Mouse (Mus musculus) hindbrain, embryonic 15.5 days (tissue): ENCODE data around the gene Micu1. TPM values are rescaled to one million over a fixed set of nuclear protein-coding genes. Genes with fewer than 3 reads are reported as not detected.
"Not testable (repeated sequence)": the region's sequence is repeated elsewhere in the genome, so short reads cannot be mapped to it uniquely, and the experiment has no call there.

ENCODE experiments used
- ATAC-seq: fragments of 200-750 bp; cut with Nextera tagmentation; 2 replicates; pipeline ENCODE4 v1.8.0; 2017; ENCODE audit warnings: low read depth, moderate number of reproducible peaks, moderate TSS enrichment; ENCODE audit not compliant: low FRiP score
- H3K27ac ChIP-seq: fragments of 300-500 bp; sonication (generic); replicated peaks from 2 replicates; pipeline ENCODE4 v1.5.1; 2015; ENCODE audit warnings: mild to moderate bottlenecking, inconsistent platforms
- H3K27me3 ChIP-seq: fragments of 300-500 bp; sonication (generic); 2 replicates; pipeline ENCODE4 v1.6.1; 2015; ENCODE audit warnings: control low read depth, inconsistent platforms
- H3K36me3 ChIP-seq: fragments of 300-500 bp; sonication (generic); 2 replicates; pipeline ENCODE4 v1.6.1; 2015; ENCODE audit warnings: control low read depth, inconsistent platforms
- H3K4me1 ChIP-seq: fragments of 300-500 bp; sonication (generic); replicated peaks from 2 replicates; pipeline ENCODE4 v1.6.1; 2015; ENCODE audit warnings: control low read depth, inconsistent platforms
- H3K4me2 ChIP-seq: fragments of 300-500 bp; sonication (generic); 2 replicates; pipeline ENCODE4 v1.6.1; 2015; ENCODE audit warnings: moderate library complexity, mild to moderate bottlenecking, inconsistent platforms
- H3K4me3 ChIP-seq: fragments of 300-500 bp; sonication (generic); 2 replicates; pipeline ENCODE4 v1.5.1; 2015; ENCODE audit warnings: mild to moderate bottlenecking, inconsistent platforms
- H3K9ac ChIP-seq: fragments of 300-500 bp; sonication (generic); 2 replicates; pipeline ENCODE4 v1.6.1; 2015; ENCODE audit warnings: inconsistent platforms
- H3K9me3 ChIP-seq: fragments of 300-500 bp; sonication (generic); 2 replicates; pipeline ENCODE4 v1.6.1; 2016; ENCODE audit warnings: control low read depth, inconsistent platforms
- WGBS: fragments of 180-500 bp; shearing (Covaris S2); methylation state at CpG from one replicate; pipeline ENCODE4 v1.1.7; 2015; 5-methylcytosine and 5-hydroxymethylcytosine counted together
- polyA plus RNA-seq: library from polyadenylated mRNA; unstranded; fragments of >200 nt; fragmentation: Nextera tagmentation; extraction: Ambion mirVana; gene quantifications from 2 replicates; pipeline ENCODE4 v1.2.1, GENCODE M21; 2015

Micu1 gene
- polyA plus RNA-seq, 1 experiment from 2014 or later: 79.7 TPM

DNA sequence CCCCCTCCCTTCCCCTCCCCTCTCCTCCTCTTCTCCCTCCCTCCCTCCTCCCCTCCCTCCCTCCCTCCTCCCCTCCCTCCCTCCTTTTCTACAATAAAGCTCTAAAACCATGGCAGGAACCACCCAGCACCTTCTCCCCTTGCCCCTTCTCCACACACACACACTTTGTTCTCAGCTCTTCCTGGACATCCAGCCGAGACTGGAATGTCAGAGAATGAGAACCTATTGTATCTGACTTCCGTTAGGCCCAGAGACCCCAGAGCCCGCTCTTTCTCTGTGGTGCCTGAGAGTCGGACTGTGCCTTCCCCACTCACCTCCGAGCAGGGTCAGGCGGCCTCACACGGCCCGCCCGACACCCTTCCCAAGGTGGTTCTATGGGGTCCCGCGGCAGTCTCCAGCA is 166.0 kb downstream of the Micu1 start:
- WGBS: 52% methylated on average over 11 of the region's 11 CpGs
- H3K4me3 ChIP-seq: no peak overlapping the region
- H3K4me1 ChIP-seq: peaks cover 17% of the 10 kb centered on the region
- no peaks in the 10 kb centered on the region for H3K27me3 ChIP-seq
- no peak overlapping the region for H3K27ac ChIP-seq
- no peaks in the 10 kb centered on the region for H3K36me3 ChIP-seq
- H3K9me3 ChIP-seq: no peaks in the 10 kb centered on the region
- no peak for ATAC-seq
- no peak overlapping the region for H3K9ac ChIP-seq
- no peak overlapping the region for H3K4me2 ChIP-seq

DNA sequence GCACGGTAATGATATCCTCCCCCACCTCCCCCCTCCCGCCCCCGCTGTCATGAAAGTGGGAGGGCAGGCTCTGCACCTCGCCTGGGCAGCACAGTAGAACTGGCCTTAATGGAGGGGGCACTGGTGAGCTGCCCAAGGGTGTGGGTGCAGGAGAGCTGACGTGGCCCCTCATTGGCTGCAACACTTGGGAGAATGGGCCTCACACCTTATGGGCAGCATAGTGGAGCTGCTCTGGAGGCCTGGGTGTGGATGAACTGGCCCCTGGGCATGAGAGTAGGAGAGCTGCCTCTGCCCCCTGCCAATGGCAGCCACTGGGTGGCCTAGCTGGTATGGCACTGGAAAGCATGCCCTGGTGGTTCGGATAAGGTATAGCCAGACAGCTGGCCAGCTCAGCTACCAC is 167.8 kb downstream of the Micu1 start:
- Histone ChIP-seq H3K4me2 (no peak overlapping the region), H3K27me3 (no peaks in the 10 kb centered on the region), H3K36me3 (no peaks in the 10 kb centered on the region), H3K9me3 (no peaks in the 10 kb centered on the region), H3K4me3 (no peak overlapping the region), H3K4me1 (peaks cover under 1% of the 10 kb centered on the region; the same call in 1 of the 2 replicates), H3K27ac (no peak overlapping the region), H3K9ac (no peak overlapping the region)
- 95% methylated on average over 6 of the region's 6 CpGs for WGBS
- ATAC-seq: peak; percentile 10; the same call in 1 of the 2 replicates

DNA sequence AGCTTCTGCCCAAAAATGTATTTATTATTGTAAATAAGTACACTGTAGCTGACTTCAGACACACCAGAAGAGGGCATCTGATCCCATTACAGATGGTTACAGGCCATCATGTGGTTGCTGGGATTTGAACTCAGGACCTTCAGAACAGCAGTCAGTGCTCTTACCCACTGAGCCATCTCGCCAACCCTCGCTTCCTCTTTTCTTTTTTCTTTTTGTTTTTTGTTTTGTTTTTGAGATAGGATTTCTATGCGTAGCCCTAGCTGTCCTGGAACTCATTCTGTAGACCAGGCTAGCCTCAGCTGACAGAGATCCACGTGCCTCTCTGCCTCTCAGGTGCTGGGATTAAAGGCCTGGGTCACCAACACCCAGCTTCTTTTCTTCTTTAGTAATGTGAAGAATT is 170.4 kb downstream of the Micu1 start:
- H3K27ac ChIP-seq, H3K36me3 ChIP-seq, H3K4me2 ChIP-seq, H3K27me3 ChIP-seq, H3K4me3 ChIP-seq, H3K9ac ChIP-seq, H3K9me3 ChIP-seq, H3K4me1 ChIP-seq, ATAC-seq: not testable (repeated sequence)
- WGBS: 91% methylated on average over 4 of the region's 4 CpGs

DNA sequence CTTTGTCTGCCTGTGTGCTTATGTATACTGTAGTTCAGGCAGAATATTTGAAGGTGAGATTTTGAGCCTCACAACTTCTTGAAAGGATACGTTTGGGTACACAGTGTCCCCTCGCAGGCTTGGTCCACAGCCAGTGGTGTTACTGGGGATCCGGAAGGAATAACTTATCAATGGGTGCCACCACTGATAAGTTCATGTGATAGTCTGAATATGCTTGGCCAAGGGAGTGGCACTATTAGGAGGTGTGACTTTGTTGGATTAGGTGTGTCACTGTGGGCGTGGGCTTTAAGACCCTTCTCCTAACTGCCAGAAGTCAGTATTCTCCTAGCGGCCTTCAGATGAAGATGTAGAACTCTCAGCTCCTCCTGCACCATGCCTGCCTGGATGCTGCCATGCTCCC is 170.9 kb downstream of the Micu1 start:
- 96% methylated on average over 5 of the region's 5 CpGs for WGBS
- Histone ChIP-seq H3K4me3 (no peak overlapping the region), H3K4me1 (0 out of 2 replicates have a peak, but pooled peaks cover 3% of the 10 kb centered on the region)

DNA sequence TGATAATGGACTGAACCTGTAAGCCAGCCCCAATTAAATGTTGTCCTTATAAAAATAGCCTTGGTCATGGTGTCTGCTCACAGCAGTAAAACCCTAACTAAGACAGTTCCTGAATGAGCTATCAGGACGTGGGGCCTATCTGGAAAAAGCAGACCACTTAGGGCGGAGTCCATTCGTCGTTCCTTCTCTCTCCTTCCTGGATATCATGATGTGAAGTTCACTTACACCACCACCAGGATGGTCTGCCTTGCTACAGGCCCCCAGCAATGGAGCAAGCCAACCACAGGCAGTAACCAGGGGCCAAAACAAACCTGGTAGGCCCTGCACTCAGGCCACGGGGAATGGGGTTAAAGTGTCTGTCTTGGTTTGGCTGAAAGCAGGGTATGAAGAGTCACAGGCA is 171.3 kb downstream of the Micu1 start:
- no peak for ATAC-seq
- H3K27ac ChIP-seq: no peak overlapping the region
- H3K9me3 ChIP-seq: no peaks in the 10 kb centered on the region
- H3K36me3 ChIP-seq: no peaks in the 10 kb centered on the region
- WGBS: 76% methylated on average over 5 of the region's 5 CpGs
- H3K27me3 ChIP-seq: no peaks in the 10 kb centered on the region
- H3K4me1 ChIP-seq: peaks cover 5% of the 10 kb centered on the region; the same call in 1 of the 2 replicates
- no peak overlapping the region for H3K9ac ChIP-seq
- no peak overlapping the region for H3K4me2 ChIP-seq
- no peak overlapping the region for H3K4me3 ChIP-seq

More for the DNA sequence above, 170.9 kb downstream of the Micu1 start:
- no peaks in the 10 kb centered on the region for H3K9me3 ChIP-seq
- H3K9ac ChIP-seq: no peak overlapping the region
- H3K36me3 ChIP-seq: no peaks in the 10 kb centered on the region
- H3K4me2 ChIP-seq: no peak overlapping the region
- no peak overlapping the region for H3K27ac ChIP-seq
- no peaks in the 10 kb centered on the region for H3K27me3 ChIP-seq
- no peak for ATAC-seq

DNA sequence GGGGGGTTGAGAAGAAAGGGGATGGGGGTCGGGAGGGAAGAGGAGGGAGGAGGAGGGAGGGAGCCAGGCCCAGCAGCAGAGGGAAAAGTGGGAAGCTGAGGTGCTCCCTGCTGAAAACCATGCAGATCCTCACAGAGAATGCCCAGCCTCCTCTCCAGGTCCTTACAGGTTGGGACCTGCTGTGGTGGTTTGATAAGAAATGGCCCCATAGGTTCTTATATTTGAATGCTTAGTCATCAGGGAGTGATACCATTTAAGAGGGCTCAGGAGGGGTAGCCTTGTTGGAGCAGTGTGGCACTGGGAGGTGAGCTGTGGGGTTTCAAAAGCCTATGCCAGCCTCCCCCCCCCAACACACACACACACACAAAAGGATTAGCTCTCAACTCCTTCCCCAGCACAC is 173.1 kb downstream of the Micu1 start:
- Histone ChIP-seq H3K4me3 (no peak overlapping the region), H3K4me1 (peaks cover 11% of the 10 kb centered on the region), H3K36me3 (no peaks in the 10 kb centered on the region), H3K9ac (no peak overlapping the region), H3K27ac (no peak overlapping the region), H3K4me2 (no peak overlapping the region), H3K9me3 (no peaks in the 10 kb centered on the region), H3K27me3 (no peaks in the 10 kb centered on the region)
- 33% methylated on average over 1 of the region's 1 CpGs for WGBS
- no peak for ATAC-seq

DNA sequence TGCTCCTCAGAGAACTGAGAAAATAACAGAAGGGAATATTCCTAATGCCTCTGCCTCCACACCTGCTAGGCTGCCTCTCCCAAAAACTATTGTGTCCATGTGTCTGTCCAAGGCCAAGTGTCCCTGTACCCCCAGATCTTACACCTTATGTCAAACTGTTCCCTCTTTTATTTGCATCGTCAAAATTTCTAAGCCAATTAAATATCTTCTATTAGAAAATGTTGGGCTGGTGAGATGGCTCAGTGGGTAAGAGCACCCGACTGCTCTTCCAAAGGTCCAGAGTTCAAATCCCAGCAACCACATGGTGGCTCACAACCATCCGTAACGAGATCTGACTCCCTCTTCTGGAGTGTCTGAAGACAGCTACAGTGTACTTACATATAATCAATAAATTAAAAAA is 174.4 kb downstream of the Micu1 start:
- H3K36me3 ChIP-seq, H3K9ac ChIP-seq, ATAC-seq, H3K4me2 ChIP-seq, H3K9me3 ChIP-seq, H3K27ac ChIP-seq, H3K4me3 ChIP-seq, H3K27me3 ChIP-seq: not testable (repeated sequence)
- H3K4me1 ChIP-seq: peaks cover 20% of the 10 kb centered on the region
- 86% methylated on average over 4 of the region's 4 CpGs for WGBS

DNA sequence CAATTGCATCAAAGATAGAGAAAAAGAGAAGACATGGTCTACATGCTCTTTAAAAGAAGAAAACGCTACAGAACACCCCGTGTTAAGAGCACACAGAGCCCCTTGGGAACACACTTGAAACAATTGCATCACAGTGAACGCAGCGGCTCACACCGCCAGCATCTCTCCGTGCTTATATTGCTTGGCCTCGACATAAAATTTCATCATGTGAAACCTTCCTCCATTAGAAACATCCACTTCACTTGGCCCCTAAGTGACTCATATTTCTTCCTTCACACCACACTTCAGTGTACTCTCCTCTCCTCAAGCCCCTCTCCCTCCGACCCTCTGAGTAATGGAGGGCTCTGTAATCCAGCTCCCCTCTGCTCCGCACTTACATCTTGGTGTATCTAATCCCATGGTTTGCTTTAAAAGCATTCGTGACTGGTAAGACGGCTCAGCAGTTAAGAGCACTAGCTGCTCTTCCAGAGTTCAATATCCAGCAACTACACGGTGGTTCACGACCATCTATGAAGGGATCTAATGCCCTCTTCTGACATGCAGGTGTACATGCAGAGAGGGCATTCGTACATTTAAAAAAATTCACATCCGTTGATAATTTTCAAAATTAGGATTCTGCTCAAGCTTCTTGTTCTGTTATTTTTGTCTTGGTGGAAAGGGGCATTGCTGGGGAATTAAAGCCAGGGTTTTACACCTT is 175.3 kb downstream of the Micu1 start:
- 79% methylated on average over 15 of the region's 15 CpGs for WGBS
- no peak for ATAC-seq
- H3K27ac ChIP-seq: no peak overlapping the region
- H3K9ac ChIP-seq: no peak overlapping the region
- no peak overlapping the region for H3K4me2 ChIP-seq
- no peak overlapping the region for H3K4me3 ChIP-seq
- H3K9me3 ChIP-seq: no peaks in the 10 kb centered on the region
- H3K27me3 ChIP-seq: no peaks in the 10 kb centered on the region
- H3K36me3 ChIP-seq: no peaks in the 10 kb centered on the region
- H3K4me1 ChIP-seq: peaks cover 20% of the 10 kb centered on the region

DNA sequence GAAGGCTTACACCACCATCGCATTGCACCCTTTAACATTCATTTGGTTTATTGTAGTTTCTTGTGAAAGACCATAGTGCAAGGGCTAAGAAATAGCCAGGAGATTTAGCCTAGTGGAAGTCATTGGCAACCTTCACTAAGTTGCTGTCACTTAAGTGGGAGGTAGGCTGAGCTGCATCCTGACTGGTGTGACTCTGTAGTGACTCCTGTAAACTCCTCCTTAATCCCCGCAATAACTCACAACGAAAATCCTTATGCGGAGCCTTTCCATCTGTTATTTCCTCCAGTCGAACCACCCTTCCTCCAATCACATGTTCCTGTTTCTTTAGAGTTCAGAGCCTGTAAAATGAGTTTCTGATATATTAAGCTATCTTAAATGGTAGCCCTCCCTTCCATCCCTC is 176.5 kb downstream of the Micu1 start:
- no peak; the same call in 1 of the 2 replicates for ATAC-seq
- H3K4me1 ChIP-seq: peaks cover 20% of the 10 kb centered on the region
- H3K9ac ChIP-seq: peak overlapping the region; percentile 82
- H3K4me2 ChIP-seq: peak overlapping the region; percentile 77
- no peaks in the 10 kb centered on the region for H3K9me3 ChIP-seq
- 23% methylated on average over 5 of the region's 5 CpGs for WGBS
- peak overlapping the region; percentile 87 for H3K4me3 ChIP-seq
- no peaks in the 10 kb centered on the region for H3K36me3 ChIP-seq
- H3K27ac ChIP-seq: peak overlapping the region; percentile 100
- H3K27me3 ChIP-seq: no peaks in the 10 kb centered on the region

DNA sequence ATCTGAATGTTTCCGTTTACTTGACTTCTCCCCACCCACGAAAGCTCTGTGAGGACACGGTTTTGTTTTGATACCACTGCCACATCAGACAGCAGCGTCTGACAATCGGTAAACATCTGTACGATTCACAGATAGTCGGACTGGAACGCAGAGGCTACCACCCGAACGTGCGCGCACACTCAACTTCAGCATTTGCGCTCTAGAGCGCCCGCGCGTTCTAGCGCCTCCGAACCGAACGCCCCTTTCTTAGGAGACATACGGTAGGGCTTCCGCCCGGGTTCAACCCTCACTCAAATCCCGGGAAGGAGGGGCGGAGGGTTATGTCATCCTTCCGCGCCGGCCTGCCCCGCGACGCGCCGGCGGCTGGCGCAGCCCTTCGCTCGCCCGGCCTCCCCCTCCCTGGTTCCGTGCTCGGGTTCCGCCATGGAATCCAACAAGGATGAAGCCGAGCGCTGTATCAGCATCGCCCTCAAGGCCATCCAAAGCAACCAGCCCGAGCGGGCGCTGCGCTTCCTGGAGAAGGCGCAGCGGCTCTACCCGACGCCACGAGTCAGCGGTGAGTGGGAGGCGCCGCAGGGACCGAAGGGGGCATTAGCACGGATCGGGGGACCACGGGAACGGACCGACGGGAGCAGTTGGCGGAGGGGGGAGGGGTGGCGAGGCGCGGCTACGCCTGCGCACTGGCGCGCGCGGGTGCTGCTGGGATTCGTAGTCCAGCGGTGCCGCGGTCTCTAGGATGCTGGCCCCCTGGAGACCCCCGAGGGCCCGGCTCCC is 177.2 kb downstream of the Micu1 start, which contains the start of gene Dnajb12:
TSS of gene Dnajb12 (plus strand) at position 302 of the 774 bp plus-strand sequence.
- Histone ChIP-seq H3K27ac (peak within 1 kb of the TSS; percentile 100), H3K9me3 (no peaks in the 10 kb centered on the region), H3K27me3 (no peaks in the 10 kb centered on the region), H3K9ac (peak within 1 kb of the TSS; percentile 82), H3K4me3 (peak within 1 kb of the TSS; percentile 87), H3K36me3 (no peaks in the 10 kb centered on the region), H3K4me2 (peak within 1 kb of the TSS; percentile 77), H3K4me1 (peaks cover 20% of the 10 kb centered on the region)
- ATAC-seq: peak; percentile 93
- under 1% methylated on average over 77 of the region's 80 CpGs for WGBS

DNA sequence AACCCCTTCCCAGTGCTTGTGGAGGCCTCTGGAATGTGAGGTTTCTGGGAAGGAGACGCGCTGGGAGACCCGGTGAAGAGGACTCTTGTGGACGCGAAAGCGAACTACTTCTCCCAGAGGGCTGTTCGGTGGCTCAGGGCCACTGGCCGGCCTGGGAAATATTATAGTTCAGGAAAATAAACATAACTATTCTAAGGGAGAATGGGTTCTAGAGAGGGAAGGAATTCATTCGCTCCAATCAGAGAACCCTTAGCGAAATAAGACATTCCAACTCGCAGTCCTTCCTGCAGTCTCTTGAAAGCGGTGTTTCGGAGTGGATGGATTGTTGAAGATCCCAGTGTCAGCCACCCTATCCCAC is 177.7 kb downstream of the Micu1 start:
- no peaks in the 10 kb centered on the region for H3K27me3 ChIP-seq
- no peaks in the 10 kb centered on the region for H3K9me3 ChIP-seq
- peaks cover 20% of the 10 kb centered on the region for H3K4me1 ChIP-seq
- H3K27ac ChIP-seq: peak overlapping the region; percentile 100
- no peaks in the 10 kb centered on the region for H3K36me3 ChIP-seq
- ATAC-seq: peak; percentile 72
- peak overlapping the region; percentile 77 for H3K4me2 ChIP-seq
- under 1% methylated on average over 13 of the region's 13 CpGs for WGBS
- peak overlapping the region; percentile 87 for H3K4me3 ChIP-seq
- peak overlapping the region; percentile 82 for H3K9ac ChIP-seq

DNA sequence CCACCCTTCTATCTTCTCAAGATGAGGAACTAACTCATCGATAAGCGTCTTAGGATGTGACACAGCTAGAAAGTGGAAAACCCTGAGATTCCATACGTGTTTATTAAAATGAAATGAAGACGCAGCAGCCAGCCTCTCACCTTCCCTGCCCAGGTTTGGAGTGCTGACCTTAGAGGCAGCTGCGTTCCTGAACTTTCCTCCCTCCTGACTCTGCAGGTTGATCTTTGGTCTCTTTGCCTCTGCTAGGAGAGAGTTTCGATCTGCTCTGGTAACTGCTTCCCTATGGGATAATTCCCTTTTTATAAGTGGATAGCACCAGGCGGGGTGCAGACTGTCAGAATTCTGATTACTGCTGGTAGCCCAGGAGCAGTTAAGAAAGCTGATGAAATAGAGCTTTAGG is 178.6 kb downstream of the Micu1 start:
- Histone ChIP-seq H3K9ac (peak overlapping the region; percentile 82), H3K36me3 (no peaks in the 10 kb centered on the region), H3K4me3 (peak overlapping the region; percentile 87), H3K27ac (no peak overlapping the region), H3K4me1 (peaks cover 20% of the 10 kb centered on the region), H3K4me2 (peak overlapping the region; percentile 77), H3K9me3 (no peaks in the 10 kb centered on the region), H3K27me3 (no peaks in the 10 kb centered on the region)
- ATAC-seq: no peak
- WGBS: 89% methylated on average over 7 of the region's 7 CpGs
